Mouse (Mus musculus) liver, postnatal 0 days (tissue): ENCODE measurements around the gene Mark3. TPM values are rescaled to one million over a fixed set of nuclear protein-coding genes. Genes with fewer than 3 reads are reported as not detected.

Source experiments
- ATAC-seq: fragments of 200-750 bp; cut with Nextera tagmentation; 2 replicates; pipeline ENCODE4 v1.8.0; 2017; ENCODE audit warnings: mild to moderate bottlenecking, moderate library complexity
- DNase-seq: peaks from one replicate; pipeline ENCODE4 v3.0.0-alpha.2; 2016
- H3K27ac ChIP-seq: fragments of 300-500 bp; sonication (generic); 2 replicates; pipeline ENCODE4 v1.5.1; 2014; ENCODE audit warnings: antibody characterized with exemption, moderate library complexity, mild to moderate bottlenecking, low read depth
- H3K27me3 ChIP-seq: fragments of 300-500 bp; sonication (generic); 2 replicates; pipeline ENCODE4 v1.6.1; 2014; ENCODE audit warnings: low read length, control low read depth, mixed read lengths; ENCODE audit not compliant: insufficient read depth
- H3K36me3 ChIP-seq: fragments of 300-500 bp; sonication (generic); replicated peaks from 2 replicates; pipeline ENCODE4 v1.6.1; 2014; ENCODE audit warnings: mild to moderate bottlenecking, control low read depth, low read length, moderate library complexity, mixed read lengths; ENCODE audit not compliant: insufficient read depth
- H3K4me1 ChIP-seq: fragments of 300-500 bp; sonication (generic); 2 replicates; pipeline ENCODE4 v1.6.1; 2014; ENCODE audit warnings: antibody characterized with exemption, mild to moderate bottlenecking, control low read depth; ENCODE audit not compliant: insufficient read depth
- H3K4me2 ChIP-seq: fragments of 300-500 bp; sonication (generic); 2 replicates; pipeline ENCODE4 v1.6.1; 2014; ENCODE audit warnings: low read depth, mild to moderate bottlenecking, low read length, moderate library complexity, mixed read lengths
- H3K4me3 ChIP-seq: fragments of 300-500 bp; sonication (generic); 2 replicates; pipeline ENCODE4 v1.5.1; 2014; ENCODE audit warnings: low read depth, low read length
- H3K9ac ChIP-seq: fragments of 300-500 bp; sonication (generic); replicated peaks from 2 replicates; pipeline ENCODE4 v1.6.1; 2014; ENCODE audit warnings: mild to moderate bottlenecking, moderate library complexity
- H3K9me3 ChIP-seq: fragments of 300-500 bp; sonication (generic); 2 replicates; pipeline ENCODE4 v1.6.1; 2016; ENCODE audit warnings: mild to moderate bottlenecking, control low read depth, low read length, mixed read lengths
- CTCF ChIP-seq: sonication (generic); IDR thresholded peaks from 2 replicates; pipeline ENCODE4 v1.5.1; 2016; ENCODE audit warnings: antibody characterized with exemption, low read depth
- EP300 ChIP-seq: IDR thresholded peaks from 2 replicates; pipeline ENCODE4 v1.6.1; 2016; ENCODE audit warnings: antibody characterized with exemption, low read depth, mild to moderate bottlenecking
- WGBS: fragments of 180-500 bp; shearing (Covaris S2); extraction: QIAGEN DNeasy Blood & Tissue Kit; methylation state at CpG from one replicate; pipeline ENCODE4 v1.1.7; 2014; ENCODE audit not compliant: insufficient replicate concordance; 5-methylcytosine and 5-hydroxymethylcytosine counted together
- polyA plus RNA-seq: library from polyadenylated mRNA; unstranded; fragments of >200 nt; fragmentation: Nextera tagmentation; extraction: Ambion mirVana; gene quantifications from 2 replicates; pipeline ENCODE4 v1.2.1, GENCODE M21; 2015

The Mark3 gene
- polyA plus RNA-seq, 1 experiment from 2014 or later, result 9.5 TPM

GRCm38 (mm10) chr12:111687350-111688068 lies 113.2 kb downstream of the Mark3 start:
- TF ChIP-seq EP300, result no peak
- no peak for TF ChIP-seq CTCF
- no peaks in the 10 kb centered on the region for H3K27me3 ChIP-seq
- peaks cover 11% of the 10 kb centered on the region; the same call in 1 of the 2 replicates for H3K4me1 ChIP-seq
- no peaks in the 10 kb centered on the region for H3K9me3 ChIP-seq
- no peak overlapping the region for H3K4me3 ChIP-seq
- WGBS, result 33% methylated on average over 14 of the region's 14 CpGs
- peak; percentile 68 for ATAC-seq
- peak; percentile 66 for DNase-seq
- H3K4me2 ChIP-seq, result no peak overlapping the region
- H3K36me3 ChIP-seq, result no peaks in the 10 kb centered on the region
- no peak overlapping the region for H3K9ac ChIP-seq
- no peak overlapping the region for H3K27ac ChIP-seq

DNA sequence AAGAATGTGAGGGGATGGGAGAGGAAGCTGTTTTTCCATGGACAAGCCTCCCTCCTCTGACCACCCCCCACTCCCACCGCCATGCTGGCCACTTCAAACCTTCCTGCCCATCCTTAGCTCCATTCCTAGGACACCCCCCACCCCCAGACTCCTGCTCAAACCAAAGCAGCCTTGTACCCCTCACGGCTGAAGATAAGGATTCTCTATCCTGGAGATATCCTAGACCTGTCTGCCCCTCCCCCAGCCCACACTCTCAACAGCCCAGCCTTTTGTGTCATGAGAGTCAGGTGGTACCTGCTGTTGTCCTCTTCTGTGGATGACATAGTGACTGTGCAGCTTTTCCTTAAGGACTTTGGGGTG lies 113.7 kb downstream of the Mark3 start:
- no peak for DNase-seq
- Histone ChIP-seq H3K4me3 (no peak overlapping the region), H3K27me3 (no peaks in the 10 kb centered on the region), H3K9ac (no peak overlapping the region), H3K27ac (no peak overlapping the region), H3K36me3 (no peaks in the 10 kb centered on the region), H3K4me1 (peaks cover 14% of the 10 kb centered on the region), H3K9me3 (no peaks in the 10 kb centered on the region), H3K4me2 (no peak overlapping the region)
- no peak for ATAC-seq
- 26% methylated on average over 2 of the region's 2 CpGs for WGBS
- TF ChIP-seq CTCF (no peak), EP300 (no peak)

- Histone ChIP-seq H3K9ac (no peak overlapping the region), H3K27ac (no peak overlapping the region), H3K9me3 (no peaks in the 10 kb centered on the region), H3K4me2 (no peak overlapping the region), H3K4me1 (peaks cover 27% of the 10 kb centered on the region), H3K36me3 (no peaks in the 10 kb centered on the region), H3K27me3 (no peaks in the 10 kb centered on the region), H3K4me3 (no peak overlapping the region)
- DNase-seq, result peak; percentile 62
- ATAC-seq, result peak; percentile 69
- WGBS, result 65% methylated on average over 11 of the region's 11 CpGs
- no peak for TF ChIP-seq EP300
Measured at GRCm38 (mm10) chr12:111689426-111689825, 115.1 kb downstream of the Mark3 start.

DNA sequence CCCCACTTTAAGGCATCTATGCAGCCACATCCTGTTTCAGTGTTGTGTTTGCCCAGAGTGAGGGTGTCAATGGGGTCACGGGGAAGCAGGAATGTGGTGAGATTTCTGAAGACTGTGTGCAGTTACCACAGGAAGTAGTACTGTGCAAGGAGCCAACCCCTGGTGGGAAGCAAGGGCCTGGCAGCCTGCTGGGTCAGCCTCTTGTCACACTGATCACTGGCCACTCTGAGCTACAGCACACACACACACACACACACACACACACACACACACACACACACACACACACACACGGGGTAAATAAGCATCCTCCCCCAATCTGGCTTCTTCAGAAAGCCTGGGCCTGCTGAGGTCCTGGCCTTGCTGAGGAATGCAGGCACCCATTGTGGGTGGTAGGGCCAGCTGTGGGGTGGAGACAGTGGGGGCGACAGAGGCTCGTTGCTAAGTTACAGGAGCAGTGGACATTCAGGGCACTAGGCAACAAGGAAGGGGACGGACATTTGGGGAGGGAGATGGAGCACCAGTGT lies 117.1 kb downstream of the Mark3 start:
- ATAC-seq (peak; percentile 12; the same call in 1 of the 2 replicates), DNase-seq (no peak)
- TF ChIP-seq CTCF, result no peak
- no peak for TF ChIP-seq EP300

GRCm38 (mm10) chr12:111692899-111693298 lies 118.6 kb downstream of the Mark3 start:
- H3K27ac ChIP-seq, result no peak overlapping the region
- ATAC-seq (no peak), DNase-seq (no peak)
- TF ChIP-seq EP300 (no peak), CTCF (no peak)
- 84% methylated on average over 5 of the region's 5 CpGs for WGBS
- no peak overlapping the region for H3K4me2 ChIP-seq
- H3K4me1 ChIP-seq, result peaks cover 21% of the 10 kb centered on the region
- no peaks in the 10 kb centered on the region for H3K36me3 ChIP-seq
- no peaks in the 10 kb centered on the region for H3K27me3 ChIP-seq
- H3K9ac ChIP-seq, result no peak overlapping the region
- no peak overlapping the region for H3K4me3 ChIP-seq
- H3K9me3 ChIP-seq, result no peaks in the 10 kb centered on the region

More for the DNA sequence above, 117.1 kb downstream of the Mark3 start:
- 23% methylated on average over 5 of the region's 5 CpGs for WGBS
- H3K4me1 ChIP-seq, result peaks cover 29% of the 10 kb centered on the region
- no peaks in the 10 kb centered on the region for H3K27me3 ChIP-seq
- H3K4me3 ChIP-seq, result no peak overlapping the region
- no peak overlapping the region for H3K9ac ChIP-seq
- peak overlapping the region; percentile 29; the same call in 1 of the 2 replicates for H3K27ac ChIP-seq
- no peak overlapping the region for H3K4me2 ChIP-seq
- no peaks in the 10 kb centered on the region for H3K9me3 ChIP-seq
- H3K36me3 ChIP-seq, result no peaks in the 10 kb centered on the region

DNA sequence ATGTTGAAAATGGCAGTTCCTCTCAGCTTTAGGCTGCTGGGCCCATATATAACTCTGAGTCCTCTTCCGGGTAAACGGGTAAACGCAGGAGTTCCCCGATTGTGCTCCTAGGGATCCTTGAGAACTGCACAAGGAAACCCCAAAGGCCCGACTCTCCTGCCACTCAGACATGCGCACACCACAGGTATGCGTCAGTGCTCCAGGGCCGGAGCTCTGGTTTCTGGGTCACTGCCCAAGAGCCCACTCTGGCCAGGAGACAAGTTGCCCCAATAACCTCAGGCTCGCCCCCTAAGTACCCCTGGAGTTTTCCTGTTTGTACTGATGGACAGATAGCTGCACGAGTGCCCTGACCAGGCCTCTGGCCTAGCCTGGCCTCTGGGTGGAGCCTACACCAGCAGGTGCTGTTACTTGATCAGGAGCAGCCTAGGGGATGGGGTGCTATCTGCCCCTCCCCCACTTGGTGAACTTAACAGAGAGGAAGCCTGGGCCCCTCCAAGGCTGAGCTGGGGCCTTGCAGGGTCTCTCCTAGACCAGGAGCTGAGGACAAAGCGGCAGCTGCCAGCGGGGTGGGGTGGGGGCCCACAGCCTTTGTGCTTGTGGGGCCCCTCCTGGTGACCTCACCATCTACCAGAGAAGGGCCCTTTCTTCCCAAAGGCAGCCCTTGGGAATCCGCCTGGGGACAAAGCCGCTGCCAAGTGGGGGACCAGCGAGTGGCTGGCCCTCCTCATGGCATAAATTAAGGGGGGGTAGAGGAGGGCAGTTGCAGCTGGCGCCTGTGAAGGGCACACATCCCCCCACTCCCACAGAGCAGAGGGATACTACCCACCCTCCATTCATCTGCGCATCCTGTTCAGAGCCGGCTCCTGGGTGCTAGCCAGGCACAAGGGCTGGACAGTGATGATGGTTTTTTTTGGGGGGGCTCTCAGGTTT lies 119.3 kb downstream of the Mark3 start:
- TF ChIP-seq EP300 (no peak), CTCF (no peak)
- no peaks in the 10 kb centered on the region for H3K36me3 ChIP-seq
- H3K4me1 ChIP-seq, result peaks cover 21% of the 10 kb centered on the region
- H3K9ac ChIP-seq, result no peak overlapping the region
- H3K27me3 ChIP-seq, result no peaks in the 10 kb centered on the region
- H3K9me3 ChIP-seq, result no peaks in the 10 kb centered on the region
- ATAC-seq, result peak; percentile 4; the same call in 1 of the 2 replicates
- no peak overlapping the region for H3K4me3 ChIP-seq
- peak overlapping the region; percentile 75 for H3K27ac ChIP-seq
- 58% methylated on average over 18 of the region's 18 CpGs for WGBS
- DNase-seq, result no peak
- H3K4me2 ChIP-seq, result peak overlapping the region; percentile 9; the same call in 1 of the 2 replicates
